Mouse (Mus musculus): ENCODE results near the gene Fyn. TPM values are rescaled to one million over a fixed set of nuclear protein-coding genes. Genes with fewer than 3 reads are reported as not detected.

The Fyn gene
- polyA plus RNA-seq, 1 experiment from 2014 or later = 6.5 TPM

DNA sequence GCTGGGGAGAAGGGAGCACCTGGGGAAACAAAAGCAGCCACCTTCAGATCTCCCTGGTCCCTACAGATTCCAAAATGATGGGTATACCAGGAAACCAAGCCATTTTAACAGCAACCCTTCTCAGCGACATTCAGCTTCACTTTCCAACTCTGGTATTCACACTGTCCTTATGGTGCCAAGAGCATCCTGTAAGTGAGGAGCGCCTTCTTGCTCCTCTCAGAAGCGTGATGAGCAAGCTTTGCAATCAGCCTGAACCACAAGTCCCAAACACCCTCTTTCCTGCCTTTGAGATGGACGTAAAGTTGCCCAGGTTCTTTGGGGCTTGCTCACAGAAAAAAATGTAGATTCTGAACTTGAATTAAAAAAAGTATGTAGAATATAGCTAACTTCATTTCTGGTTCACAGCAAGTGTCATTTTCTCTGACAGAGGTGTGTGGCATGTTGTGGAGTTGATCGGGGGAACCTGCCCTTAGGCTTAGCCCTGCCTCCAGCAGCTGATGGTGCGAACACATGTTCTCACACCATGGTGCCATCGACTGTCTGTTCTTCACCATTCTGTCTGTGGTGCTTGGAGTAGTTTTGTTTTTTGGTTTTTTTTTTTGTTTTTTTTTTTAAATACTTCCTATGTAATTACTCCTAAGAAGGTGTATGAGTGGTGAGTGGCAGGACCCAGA is 102.5 kb downstream of the Fyn start:
- no peaks in the 10 kb centered on the region for H3K36me3 ChIP-seq (replicated peaks; ENCODE audit: insufficient read depth, low read length)
- H3K27ac ChIP-seq (ENCODE audit: low read depth) = no peak overlapping the region
- H3K4me3 ChIP-seq (ENCODE audit: low read depth, low read length) = no peak overlapping the region
- H3K4me2 ChIP-seq (ENCODE audit: low read depth, low read length) = no peak overlapping the region
- no peaks in the 10 kb centered on the region for H3K27me3 ChIP-seq (ENCODE audit: insufficient read depth, low read length)
- 80% methylated on average over 7 of the region's 7 CpGs for WGBS (ENCODE audit: insufficient replicate concordance)
- ATAC-seq (no peak), DNase-seq (no peak)
- H3K9ac ChIP-seq (replicated peaks) = no peak overlapping the region
- TF ChIP-seq EP300 (IDR thresholded peaks at IDR 0.05; ENCODE audit: low read depth) (no peak), CTCF (IDR thresholded peaks at IDR 0.05; ENCODE audit: low read depth) (no peak)
- peaks cover 3% of the 10 kb centered on the region; the same call in 1 of the 2 replicates for H3K4me1 ChIP-seq (ENCODE audit: insufficient read depth)
- H3K9me3 ChIP-seq (ENCODE audit: low read length) = no peaks in the 10 kb centered on the region

DNA sequence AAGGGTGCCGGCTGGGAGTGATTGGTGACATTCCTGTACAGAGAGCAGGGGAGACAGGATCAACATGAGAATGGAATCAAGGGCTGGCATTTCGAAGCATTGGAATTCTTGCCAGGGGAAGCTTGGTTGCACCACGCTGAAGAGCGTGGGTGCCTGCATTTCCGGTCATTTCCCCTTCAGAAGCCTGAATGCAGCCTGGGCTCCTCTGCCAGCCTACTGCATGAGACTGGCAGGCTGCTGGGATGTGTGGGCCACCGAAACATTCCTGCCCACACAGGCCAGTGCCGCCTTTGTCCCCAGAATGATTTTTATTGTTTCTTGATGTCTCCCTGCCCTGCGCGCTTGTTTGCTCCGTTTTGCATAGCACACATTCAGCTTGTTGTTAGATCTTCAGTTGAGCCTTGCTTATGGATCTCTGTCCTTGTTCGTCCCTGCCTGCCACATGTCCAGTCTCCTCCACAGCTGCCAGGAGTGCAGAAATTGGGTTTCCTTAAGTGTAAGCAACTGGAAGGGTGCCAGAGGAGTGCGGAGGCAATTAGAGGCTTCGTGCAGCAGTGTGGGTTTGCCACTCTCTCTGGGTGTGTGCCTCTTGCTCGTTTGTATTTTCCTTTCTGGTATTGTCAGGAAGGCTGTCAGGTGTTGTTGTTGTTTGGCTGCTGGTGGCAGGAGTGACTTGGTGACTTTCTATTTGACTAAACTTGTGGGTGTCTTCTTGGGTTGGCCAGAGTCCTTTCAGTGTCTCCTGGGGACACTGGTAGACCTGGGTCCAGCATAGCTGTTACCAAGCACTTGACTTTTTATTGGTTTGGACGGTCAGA is 103.3 kb downstream of the Fyn start:
- H3K9me3 ChIP-seq (ENCODE audit: low read length) = no peaks in the 10 kb centered on the region
- no peak overlapping the region for H3K4me2 ChIP-seq (ENCODE audit: low read depth, low read length)
- H3K4me1 ChIP-seq (ENCODE audit: insufficient read depth) = peaks cover 3% of the 10 kb centered on the region; the same call in 1 of the 2 replicates
- WGBS (ENCODE audit: insufficient replicate concordance) = 73% methylated on average over 15 of the region's 15 CpGs
- DNase-seq = no peak
- peak; percentile 15; the same call in 1 of the 2 replicates for ATAC-seq
- TF ChIP-seq CTCF (IDR thresholded peaks at IDR 0.05; ENCODE audit: low read depth) = no peak
- TF ChIP-seq EP300 (IDR thresholded peaks at IDR 0.05; ENCODE audit: low read depth) = no peak
- no peak overlapping the region for H3K27ac ChIP-seq (ENCODE audit: low read depth)
- no peak overlapping the region for H3K9ac ChIP-seq (replicated peaks)
- no peaks in the 10 kb centered on the region for H3K36me3 ChIP-seq (replicated peaks; ENCODE audit: insufficient read depth, low read length)
- no peaks in the 10 kb centered on the region for H3K27me3 ChIP-seq (ENCODE audit: insufficient read depth, low read length)
- no peak overlapping the region for H3K4me3 ChIP-seq (ENCODE audit: low read depth, low read length)

DNA sequence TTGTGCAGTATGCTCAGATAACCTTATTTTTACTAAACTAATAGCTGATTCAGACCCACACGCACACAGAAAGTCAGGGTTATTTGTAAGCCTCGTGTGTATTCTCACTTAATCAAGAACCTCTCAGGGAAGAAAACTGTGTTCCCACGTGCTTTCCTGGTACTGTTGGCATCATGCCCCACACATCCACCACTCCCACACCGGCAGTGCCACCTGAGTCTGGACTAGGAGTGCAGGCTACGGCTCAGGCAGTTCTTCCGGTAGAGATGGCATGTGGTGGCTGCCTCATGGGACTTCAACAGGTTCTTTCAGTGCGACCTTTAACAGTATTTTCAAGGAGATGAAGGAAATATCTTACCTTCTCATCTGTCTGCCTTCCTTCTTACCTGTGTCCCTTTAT is 104.3 kb downstream of the Fyn start:
- TF ChIP-seq EP300 (IDR thresholded peaks at IDR 0.05; ENCODE audit: low read depth) (no peak), CTCF (IDR thresholded peaks at IDR 0.05; ENCODE audit: low read depth) (no peak)
- Histone ChIP-seq H3K4me2 (ENCODE audit: low read depth, low read length) (no peak overlapping the region), H3K27ac (ENCODE audit: low read depth) (no peak overlapping the region), H3K27me3 (ENCODE audit: insufficient read depth, low read length) (no peaks in the 10 kb centered on the region), H3K9ac (replicated peaks) (no peak overlapping the region), H3K9me3 (ENCODE audit: low read length) (no peaks in the 10 kb centered on the region), H3K4me1 (ENCODE audit: insufficient read depth) (peaks cover 3% of the 10 kb centered on the region; the same call in 1 of the 2 replicates), H3K36me3 (replicated peaks; ENCODE audit: insufficient read depth, low read length) (no peaks in the 10 kb centered on the region), H3K4me3 (ENCODE audit: low read depth, low read length) (no peak overlapping the region)
- WGBS (ENCODE audit: insufficient replicate concordance) = 63% methylated on average over 7 of the region's 7 CpGs
- DNase-seq (no peak), ATAC-seq (0 out of 2 replicates have a peak, but pooled peaks have one; percentile 31)

DNA sequence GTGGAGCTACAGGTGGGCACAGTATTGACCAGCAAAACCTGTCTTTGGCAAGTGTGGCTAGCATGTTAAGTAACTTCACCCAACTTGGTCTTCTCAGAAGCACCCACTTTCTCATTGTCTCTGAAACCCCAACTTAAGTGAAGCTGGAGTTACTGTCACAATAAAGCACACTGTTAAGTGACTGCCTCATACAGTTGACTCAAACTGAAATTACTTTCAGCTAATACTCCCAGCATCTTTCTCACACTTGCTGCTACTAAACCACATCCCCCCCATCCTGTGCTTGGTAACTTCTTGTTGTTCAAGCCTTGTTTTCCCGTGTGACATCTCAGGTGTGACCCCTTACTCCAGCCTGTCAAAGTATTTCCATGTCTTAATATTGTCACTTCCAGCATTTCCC is 110.7 kb downstream of the Fyn start:
- Histone ChIP-seq H3K4me2 (ENCODE audit: low read depth, low read length) (no peak overlapping the region), H3K27me3 (ENCODE audit: insufficient read depth, low read length) (no peaks in the 10 kb centered on the region), H3K4me3 (ENCODE audit: low read depth, low read length) (no peak overlapping the region), H3K4me1 (ENCODE audit: insufficient read depth) (no peaks in the 10 kb centered on the region; the same call in 1 of the 2 replicates), H3K9me3 (ENCODE audit: low read length) (no peaks in the 10 kb centered on the region), H3K27ac (ENCODE audit: low read depth) (no peak overlapping the region), H3K36me3 (replicated peaks; ENCODE audit: insufficient read depth, low read length) (no peaks in the 10 kb centered on the region; the same call in 1 of the 2 replicates), H3K9ac (replicated peaks) (no peak overlapping the region)
- WGBS (ENCODE audit: insufficient replicate concordance) = 66% methylated on average over 1 of the region's 1 CpGs
- DNase-seq = no peak
- ATAC-seq = no peak
- TF ChIP-seq EP300 (IDR thresholded peaks at IDR 0.05; ENCODE audit: low read depth) = no peak
- TF ChIP-seq CTCF (IDR thresholded peaks at IDR 0.05; ENCODE audit: low read depth) = no peak

DNA sequence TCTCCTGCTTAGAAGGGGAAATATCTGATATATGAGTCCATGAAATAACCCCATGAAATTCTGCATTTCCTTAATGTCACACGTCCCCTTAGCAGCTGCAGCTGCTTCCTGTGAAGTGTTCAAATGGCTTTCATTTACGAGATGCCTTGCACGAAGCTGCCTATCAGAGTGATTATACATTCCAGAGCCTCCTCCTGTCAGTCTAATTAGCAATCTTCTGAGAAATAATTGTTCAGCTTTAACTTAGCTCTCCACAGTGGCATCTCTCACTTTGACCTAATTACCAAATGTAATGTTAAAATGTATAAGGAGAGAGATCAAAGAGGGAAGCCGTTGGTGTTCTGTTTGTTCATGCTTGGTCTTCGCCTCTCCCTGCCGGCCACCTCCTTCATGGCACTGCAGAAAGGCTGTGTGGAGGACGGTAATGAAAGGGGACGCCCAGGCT is 115.7 kb downstream of the Fyn start:
- WGBS (ENCODE audit: insufficient replicate concordance) = 48% methylated on average over 8 of the region's 8 CpGs
- ATAC-seq (no peak), DNase-seq (no peak)
- Histone ChIP-seq H3K36me3 (replicated peaks; ENCODE audit: insufficient read depth, low read length) (no peaks in the 10 kb centered on the region; the same call in 1 of the 2 replicates), H3K9ac (replicated peaks) (no peak overlapping the region), H3K4me3 (ENCODE audit: low read depth, low read length) (no peak overlapping the region), H3K27ac (ENCODE audit: low read depth) (no peak overlapping the region), H3K9me3 (ENCODE audit: low read length) (no peaks in the 10 kb centered on the region), H3K4me1 (ENCODE audit: insufficient read depth) (peaks cover 18% of the 10 kb centered on the region), H3K4me2 (ENCODE audit: low read depth, low read length) (no peak overlapping the region), H3K27me3 (ENCODE audit: insufficient read depth, low read length) (no peaks in the 10 kb centered on the region)
- TF ChIP-seq CTCF (IDR thresholded peaks at IDR 0.05; ENCODE audit: low read depth) (no peak), EP300 (IDR thresholded peaks at IDR 0.05; ENCODE audit: low read depth) (no peak)

DNA sequence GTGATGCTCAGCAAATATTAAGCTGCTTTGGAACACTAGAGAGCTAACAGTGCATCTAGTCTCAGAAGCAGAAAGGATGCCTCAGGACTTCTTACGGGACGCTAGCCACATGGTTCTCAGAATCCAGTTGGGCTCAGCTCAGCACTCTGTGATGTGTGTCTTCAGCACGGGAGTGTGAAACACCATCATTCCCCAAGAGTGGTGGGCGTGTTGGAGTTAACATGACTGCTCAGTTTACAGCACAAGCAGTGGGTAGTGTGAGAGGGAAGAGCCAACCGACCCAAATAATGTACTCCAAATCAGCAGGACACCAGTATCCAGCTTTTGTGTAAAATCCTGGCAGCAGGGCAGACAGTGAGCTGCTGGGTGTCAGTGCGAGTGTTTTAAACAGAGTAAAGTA is 116.2 kb downstream of the Fyn start:
- Histone ChIP-seq H3K4me1 (ENCODE audit: insufficient read depth) (peaks cover 18% of the 10 kb centered on the region), H3K27ac (ENCODE audit: low read depth) (0 out of 2 replicates have a peak overlapping the region, but pooled peaks have one; percentile 11), H3K36me3 (replicated peaks; ENCODE audit: insufficient read depth, low read length) (no peaks in the 10 kb centered on the region; the same call in 1 of the 2 replicates), H3K9me3 (ENCODE audit: low read length) (no peaks in the 10 kb centered on the region), H3K4me3 (ENCODE audit: low read depth, low read length) (no peak overlapping the region), H3K27me3 (ENCODE audit: insufficient read depth, low read length) (no peaks in the 10 kb centered on the region), H3K9ac (replicated peaks) (no peak overlapping the region), H3K4me2 (ENCODE audit: low read depth, low read length) (no peak overlapping the region)
- WGBS (ENCODE audit: insufficient replicate concordance) = 76% methylated on average over 6 of the region's 6 CpGs
- TF ChIP-seq CTCF (IDR thresholded peaks at IDR 0.05; ENCODE audit: low read depth) (no peak), EP300 (IDR thresholded peaks at IDR 0.05; ENCODE audit: low read depth) (no peak)
- ATAC-seq = no peak
- DNase-seq = no peak

Data from liver, postnatal 0 days (tissue).